Mouse (Mus musculus) cortical plate, adult 2 months (tissue): ENCODE results near the gene Kptn. TPM values are rescaled to one million over a fixed set of nuclear protein-coding genes. Genes with fewer than 3 reads are reported as not detected.

Experiments
- H3K27ac ChIP-seq: fragments of 200-500 bp; 2 replicates; pipeline ENCODE4 v1.5.1; 2012; ENCODE audit warnings: low read length, control low read depth, inconsistent platforms; ENCODE audit not compliant: insufficient read depth
- H3K4me1 ChIP-seq: fragments of 200-500 bp; 2 replicates; pipeline ENCODE4 v1.6.1; 2011; ENCODE audit warnings: low read length; ENCODE audit not compliant: control insufficient read depth, insufficient read depth
- H3K4me3 ChIP-seq: fragments of 200-500 bp; 2 replicates; pipeline ENCODE4 v1.5.1; 2011; ENCODE audit warnings: mild to moderate bottlenecking, low read length, control low read depth; ENCODE audit not compliant: insufficient read depth
- CTCF ChIP-seq: fragments of 200-500 bp; IDR thresholded peaks from 2 replicates; pipeline ENCODE4 v1.5.1; 2011; ENCODE audit warnings: mild to moderate bottlenecking, control low read depth, low read length; ENCODE audit not compliant: insufficient read depth; ENCODE audit errors: extremely low read depth
- POLR2A ChIP-seq: fragments of 200-500 bp; IDR thresholded peaks from 2 replicates; pipeline ENCODE4 v1.6.1; 2011; ENCODE audit warnings: mild to moderate bottlenecking, low read length, control low read depth; ENCODE audit not compliant: insufficient read depth; ENCODE audit errors: extremely low read depth
- polyA plus RNA-seq: library from polyadenylated mRNA; depleted of rRNA; stranded (reverse); fragments of >200 nt; gene quantifications from 2 replicates; pipeline ENCODE4 v1.2.3, GENCODE M21; 2012

The Kptn gene
- polyA plus RNA-seq, 1 experiment: 51.3 TPM

GRCm38 (mm10) chr7:16130956-16131634, 11.4 kb downstream of the Kptn start:
- Histone ChIP-seq H3K27ac (peak overlapping the region; percentile 72), H3K4me1 (peaks cover 6% of the 10 kb centered on the region), H3K4me3 (peak overlapping the region; percentile 43)
- no peak for TF ChIP-seq CTCF
- 0 out of 2 replicates have a peak, but pooled peaks have one; percentile 6 for TF ChIP-seq POLR2A

GRCm38 (mm10) chr7:16132161-16132581, 12.5 kb downstream of the Kptn start:
- Histone ChIP-seq H3K4me1 (peaks cover 6% of the 10 kb centered on the region), H3K27ac (no peak overlapping the region), H3K4me3 (peak overlapping the region; percentile 43)
- TF ChIP-seq CTCF (no peak), POLR2A (no peak)

- Histone ChIP-seq H3K4me1 (peaks cover 6% of the 10 kb centered on the region), H3K27ac (no peak overlapping the region), H3K4me3 (peak overlapping the region; percentile 43; the same call in 1 of the 2 replicates)
- no peak for TF ChIP-seq CTCF
- no peak for TF ChIP-seq POLR2A
Measured at GRCm38 (mm10) chr7:16132926-16133325, 13.2 kb downstream of the Kptn start.

- TF ChIP-seq CTCF (no peak), POLR2A (no peak)
- H3K27ac ChIP-seq: no peak overlapping the region; the same call in 1 of the 2 replicates
- H3K4me1 ChIP-seq: peaks cover 4% of the 10 kb centered on the region
- peak overlapping the region; percentile 24; the same call in 1 of the 2 replicates for H3K4me3 ChIP-seq
Measured at GRCm38 (mm10) chr7:16133691-16134090, 14.0 kb downstream of the Kptn start.

GRCm38 (mm10) chr7:16134951-16135392, 15.3 kb downstream of the Kptn start:
- H3K4me3 ChIP-seq: no peak overlapping the region; the same call in 1 of the 2 replicates
- peaks cover 4% of the 10 kb centered on the region for H3K4me1 ChIP-seq
- H3K27ac ChIP-seq: no peak overlapping the region
- TF ChIP-seq POLR2A (no peak), CTCF (no peak)

- H3K27ac ChIP-seq: peak overlapping the region; percentile 32
- H3K4me1 ChIP-seq: peaks cover 10% of the 10 kb centered on the region
- H3K4me3 ChIP-seq: no peak overlapping the region
- TF ChIP-seq POLR2A (no peak), CTCF (no peak)
Measured at GRCm38 (mm10) chr7:16146489-16147410, 27.1 kb downstream of the Kptn start.

GRCm38 (mm10) chr7:16147643-16148042, 27.9 kb downstream of the Kptn start:
- no peak overlapping the region for H3K4me3 ChIP-seq
- TF ChIP-seq CTCF: no peak

GRCm38 (mm10) chr7:16149241-16149640, 29.5 kb downstream of the Kptn start:
- H3K4me3 ChIP-seq: no peak overlapping the region
- H3K4me1 ChIP-seq: peaks cover 10% of the 10 kb centered on the region
- H3K27ac ChIP-seq: 0 out of 2 replicates have a peak overlapping the region, but pooled peaks have one; percentile 0
- TF ChIP-seq CTCF: no peak
- no peak for TF ChIP-seq POLR2A

More at GRCm38 (mm10) chr7:16147643-16148042, 27.9 kb downstream of the Kptn start:
- peaks cover 10% of the 10 kb centered on the region for H3K4me1 ChIP-seq
- H3K27ac ChIP-seq: 0 out of 2 replicates have a peak overlapping the region, but pooled peaks have one; percentile 12
